Mouse (Mus musculus): ENCODE data around the gene Nme4.

Nme4 gene

GRCm38 (mm10) chr17:26066488-26067020 is 28.8 kb downstream of the Nme4 start:
- no peak for DNase-seq (ENCODE audit: low spot score in 2 of 2)

GRCm38 (mm10) chr17:26064916-26065315 is 30.5 kb downstream of the Nme4 start:
- DNase-seq (ENCODE audit: low spot score in 2 of 2), result no peak

- no peak for DNase-seq (ENCODE audit: low spot score in 2 of 2)
Measured at GRCm38 (mm10) chr17:26057787-26058567, 37.4 kb downstream of the Nme4 start.

GRCm38 (mm10) chr17:26057278-26057677 is 38.1 kb downstream of the Nme4 start:
- DNase-seq (ENCODE audit: low spot score in 2 of 2), result peak in 1 of 2 experiments; percentile 61

GRCm38 (mm10) chr17:26055164-26055563 is 40.2 kb downstream of the Nme4 start:
- DNase-seq (ENCODE audit: low spot score in 2 of 2), result no peak

- no peak for DNase-seq (ENCODE audit: low spot score in 2 of 2)
Measured at GRCm38 (mm10) chr17:26054133-26054845, 41.1 kb downstream of the Nme4 start.

GRCm38 (mm10) chr17:26052706-26053105 is 42.7 kb downstream of the Nme4 start:
- no peak for DNase-seq (ENCODE audit: low spot score in 2 of 2)

- DNase-seq (ENCODE audit: low spot score in 2 of 2), result no peak
Measured at GRCm38 (mm10) chr17:26052074-26052473, 43.3 kb downstream of the Nme4 start.

GRCm38 (mm10) chr17:26048118-26048517 is 47.3 kb downstream of the Nme4 start:
- no peak for DNase-seq (ENCODE audit: low spot score in 2 of 2)

GRCm38 (mm10) chr17:26046253-26046997 is 49.0 kb downstream of the Nme4 start:
- DNase-seq (ENCODE audit: low spot score in 2 of 2), result no peak

GRCm38 (mm10) chr17:26045285-26045684 is 50.1 kb downstream of the Nme4 start:
- no peak for DNase-seq (ENCODE audit: low spot score in 2 of 2)

GRCm38 (mm10) chr17:26043249-26043636 is 52.2 kb downstream of the Nme4 start:
- DNase-seq (ENCODE audit: low spot score in 2 of 2), result peak; percentile 74 to 77

GRCm38 (mm10) chr17:26042599-26043248 is 52.7 kb downstream of the Nme4 start:
- peak in 1 of 2 experiments; percentile 59 for DNase-seq (ENCODE audit: low spot score in 2 of 2)
